Comparison of ENCODE assay signal across 8 mouse cellular contexts in genomic region chrX:93674836-93675795, GRCm38 (mm10). TPM values are rescaled to one million over a fixed set of nuclear protein-coding genes. Genes with fewer than 3 reads are reported as not detected.
DNase-seq lines count a peak whose midpoint lies in the region; ATAC-seq lines count a peak whose summit lies in the region.

No protein-coding gene starts in this region.

- H3K4me2 ChIP-seq in intestine, embryonic 15.5 days (replicated peaks) = peak overlapping the region; percentile 58

- H3K4me1 ChIP-seq in intestine, embryonic 15.5 days (replicated peaks) = no peaks in the 10 kb centered on the region
- peaks cover 10% of the 10 kb centered on the region for H3K4me1 ChIP-seq in midbrain, embryonic 10.5 days

- H3K4me3 ChIP-seq in intestine, embryonic 15.5 days (replicated peaks) = peak overlapping the region; percentile 28
- peak overlapping the region; percentile 46 for H3K4me3 ChIP-seq in midbrain, embryonic 10.5 days

- H3K27me3 ChIP-seq in intestine, embryonic 15.5 days (replicated peaks) = no peaks in the 10 kb centered on the region
- no peaks in the 10 kb centered on the region for H3K27me3 ChIP-seq in midbrain, embryonic 10.5 days (ENCODE audit: low read depth, poor library complexity, severe bottlenecking)

- intact Hi-C loops in left cerebral cortex, postnatal 36 days (cut with DNase I) = no loop called here

- no peaks in the 10 kb centered on the region for H3K9me3 ChIP-seq in intestine, embryonic 15.5 days
- no peaks in the 10 kb centered on the region for H3K9me3 ChIP-seq in midbrain, embryonic 10.5 days (replicated peaks)

- H3K27ac ChIP-seq in intestine, embryonic 15.5 days = no peak overlapping the region
- H3K27ac ChIP-seq in midbrain, embryonic 10.5 days (replicated peaks) = peak overlapping the region; percentile 79

- H3K9ac ChIP-seq in intestine, embryonic 15.5 days = no peak overlapping the region

- peak; percentile 1 for DNase-seq in gastrocnemius, adult 18-20 months (ENCODE audit: low spot score)
- no peak for DNase-seq in gastrocnemius, adult 8-10 months (ENCODE audit: low spot score in 2 of 2)
- peak; percentile 57 to 64 for DNase-seq in cerebellum, postnatal 36 days
- DNase-seq in frontal cortex, postnatal 36 days (ENCODE audit: low spot score in 2 of 2) = peak; percentile 36 to 72
- peak; percentile 45 to 55 for DNase-seq in left cerebral cortex, postnatal 36 days (ENCODE audit: low spot score in 2 of 2)
- DNase-seq in midbrain, embryonic 10.5 days (ENCODE audit: low spot score) = peak; percentile 34
- peak; percentile 52 to 55 for DNase-seq in right cerebral cortex, postnatal 36 days (ENCODE audit: low spot score in 2 of 2)

- no peaks in the 10 kb centered on the region for H3K36me3 ChIP-seq in intestine, embryonic 15.5 days
- H3K36me3 ChIP-seq in midbrain, embryonic 10.5 days = no peaks in the 10 kb centered on the region

- WGBS in intestine, embryonic 15.5 days = 18% methylated on average over 19 of the region's 19 CpGs
- WGBS in midbrain, embryonic 10.5 days = 19% methylated on average over 19 of the region's 19 CpGs

- peak; percentile 100 for ATAC-seq in intestine, embryonic 15.5 days

RNA-seq across cellular contexts. Expression of gene Pcyt1b, which starts 20.5 kb away (rescaled TPM):
- under 1 TPM in 1 of 2 experiments, not detected in 1; 0.27 TPM for total RNA-seq in gastrocnemius, adult 18-20 months (2021)
- under 1 TPM in 2 of 4 experiments, not detected in 2; 0.07 to 0.39 TPM for total RNA-seq in gastrocnemius, adult 8-10 months (2022)
- polyA plus RNA-seq in intestine, embryonic 15.5 days (2015; fragmentation: Nextera tagmentation; extraction: Ambion mirVana) = 1.7 TPM in 2 replicates
- 10 to 100 TPM; 33.1 to 34.7 TPM for total RNA-seq in left cerebral cortex, postnatal 36 days (2021)
- 4.1 and 8.0 TPM in 2 replicates for polyA plus RNA-seq in midbrain, embryonic 10.5 days (2016; fragmentation: Nextera tagmentation; extraction: Ambion mirVana)

RNA-seq across cellular contexts. Expression of gene Pola1, which starts 43.2 kb away (rescaled TPM):
- total RNA-seq in gastrocnemius, adult 18-20 months (2021) = 1 to 10 TPM; 1.3 to 2.3 TPM
- 1 to 10 TPM; 1.3 to 2.9 (median 1.6) TPM for total RNA-seq in gastrocnemius, adult 8-10 months (2022)
- polyA plus RNA-seq in intestine, embryonic 15.5 days (2015; fragmentation: Nextera tagmentation; extraction: Ambion mirVana) = 15.2 and 17.9 TPM in 2 replicates
- total RNA-seq in left cerebral cortex, postnatal 36 days (2021) = 1 to 10 TPM; 6.0 to 7.0 TPM
- polyA plus RNA-seq in midbrain, embryonic 10.5 days (2016; fragmentation: Nextera tagmentation; extraction: Ambion mirVana) = 21.2 and 21.7 TPM in 2 replicates

Comparison
In these comparisons a context has a peak if more than half of its experiments do, and no peak if none do; other contexts are left out.
1. DNase-seq: peak in gastrocnemius, adult 18-20 months (single experiment), cerebellum, postnatal 36 days (2 of 2), frontal cortex, postnatal 36 days (2 of 2), left cerebral cortex, postnatal 36 days (2 of 2), midbrain, embryonic 10.5 days (single experiment) and right cerebral cortex, postnatal 36 days (2 of 2); none in gastrocnemius, adult 8-10 months (0 of 2).
2. RNA of gene Pcyt1b, which starts 20.5 kb away (total RNA-seq): 33.1 to 34.7 TPM in left cerebral cortex, postnatal 36 days; 0.27 TPM in gastrocnemius, adult 18-20 months and 0.07 to 0.39 TPM in gastrocnemius, adult 8-10 months; every median in the first group is over 10 times any median in the second.